Mouse (Mus musculus): Measurements from ENCODE around the gene Ptbp3. TPM values are rescaled to one million over a fixed set of nuclear protein-coding genes. Genes with fewer than 3 reads are reported as not detected.

The Ptbp3 gene
- polyA plus RNA-seq, 1 experiment from 2014 or later, result 14.1 TPM

GRCm38 (mm10) chr4:59548011-59548559 is 1.1 kb downstream of the Ptbp3 start:
- Histone ChIP-seq H3K27me3 (ENCODE audit: control insufficient read depth, insufficient read depth, low read depth, low read length) (no peaks in the 10 kb centered on the region), H3K27ac (ENCODE audit: low read length) (peak overlapping the region; percentile 90; the same call in 1 of the 2 replicates), H3K9me3 (replicated peaks; ENCODE audit: control insufficient read depth, low read length, poor library complexity, severe bottlenecking) (no peaks in the 10 kb centered on the region), H3K9ac (ENCODE audit: low read depth, low read length) (peak overlapping the region; percentile 89), H3K4me3 (ENCODE audit: low read depth, low read length) (peak overlapping the region; percentile 96), H3K4me1 (ENCODE audit: control insufficient read depth, insufficient read depth, low read length) (peaks cover 15% of the 10 kb centered on the region), H3K36me3 (ENCODE audit: control insufficient read depth, insufficient read depth, low read length) (no peaks in the 10 kb centered on the region), H3K4me2 (ENCODE audit: low read length) (peak overlapping the region; percentile 87)
- no peak for ATAC-seq
- WGBS, result 7% methylated on average over 18 of the region's 18 CpGs

GRCm38 (mm10) chr4:59547136-59547889 is 1.9 kb downstream of the Ptbp3 start:
- peaks cover 15% of the 10 kb centered on the region for H3K4me1 ChIP-seq (ENCODE audit: control insufficient read depth, insufficient read depth, low read length)
- H3K27ac ChIP-seq (ENCODE audit: low read length), result no peak overlapping the region
- WGBS, result 36% methylated on average over 11 of the region's 11 CpGs
- no peak overlapping the region for H3K9ac ChIP-seq (ENCODE audit: low read depth, low read length)
- H3K4me2 ChIP-seq (ENCODE audit: low read length), result peak overlapping the region; percentile 87
- peak overlapping the region; percentile 96 for H3K4me3 ChIP-seq (ENCODE audit: low read depth, low read length)
- H3K36me3 ChIP-seq (ENCODE audit: control insufficient read depth, insufficient read depth, low read length), result no peaks in the 10 kb centered on the region
- ATAC-seq, result no peak
- no peaks in the 10 kb centered on the region for H3K9me3 ChIP-seq (replicated peaks; ENCODE audit: control insufficient read depth, low read length, poor library complexity, severe bottlenecking)
- no peaks in the 10 kb centered on the region for H3K27me3 ChIP-seq (ENCODE audit: control insufficient read depth, insufficient read depth, low read depth, low read length)

GRCm38 (mm10) chr4:59546285-59547071 is 2.7 kb downstream of the Ptbp3 start:
- Histone ChIP-seq H3K27me3 (ENCODE audit: control insufficient read depth, insufficient read depth, low read depth, low read length) (no peaks in the 10 kb centered on the region), H3K9me3 (replicated peaks; ENCODE audit: control insufficient read depth, low read length, poor library complexity, severe bottlenecking) (no peaks in the 10 kb centered on the region), H3K27ac (ENCODE audit: low read length) (no peak overlapping the region), H3K4me3 (ENCODE audit: low read depth, low read length) (no peak overlapping the region), H3K4me1 (ENCODE audit: control insufficient read depth, insufficient read depth, low read length) (peaks cover 15% of the 10 kb centered on the region), H3K36me3 (ENCODE audit: control insufficient read depth, insufficient read depth, low read length) (no peaks in the 10 kb centered on the region), H3K4me2 (ENCODE audit: low read length) (no peak overlapping the region; the same call in 1 of the 2 replicates), H3K9ac (ENCODE audit: low read depth, low read length) (no peak overlapping the region)
- no peak for ATAC-seq
- 73% methylated on average over 7 of the region's 7 CpGs for WGBS

- peaks cover 15% of the 10 kb centered on the region for H3K4me1 ChIP-seq (ENCODE audit: control insufficient read depth, insufficient read depth, low read length)
- ATAC-seq, result no peak
- H3K27ac ChIP-seq (ENCODE audit: low read length), result no peak overlapping the region
- no peaks in the 10 kb centered on the region for H3K27me3 ChIP-seq (ENCODE audit: control insufficient read depth, insufficient read depth, low read depth, low read length)
- no peak overlapping the region for H3K4me2 ChIP-seq (ENCODE audit: low read length)
- no peak overlapping the region for H3K9ac ChIP-seq (ENCODE audit: low read depth, low read length)
- H3K9me3 ChIP-seq (replicated peaks; ENCODE audit: control insufficient read depth, low read length, poor library complexity, severe bottlenecking), result no peaks in the 10 kb centered on the region
- no peak overlapping the region for H3K4me3 ChIP-seq (ENCODE audit: low read depth, low read length)
- H3K36me3 ChIP-seq (ENCODE audit: control insufficient read depth, insufficient read depth, low read length), result no peaks in the 10 kb centered on the region
- WGBS, result 72% methylated on average over 2 of the region's 2 CpGs
These were observed 4.5 kb downstream of the Ptbp3 start for GRCm38 (mm10) chr4:59544654-59545053.

GRCm38 (mm10) chr4:59543006-59543405 is 6.2 kb downstream of the Ptbp3 start:
- Histone ChIP-seq H3K4me2 (ENCODE audit: low read length) (no peak overlapping the region), H3K9me3 (replicated peaks; ENCODE audit: control insufficient read depth, low read length, poor library complexity, severe bottlenecking) (no peaks in the 10 kb centered on the region), H3K27ac (ENCODE audit: low read length) (no peak overlapping the region), H3K4me1 (ENCODE audit: control insufficient read depth, insufficient read depth, low read length) (peaks cover 12% of the 10 kb centered on the region), H3K27me3 (ENCODE audit: control insufficient read depth, insufficient read depth, low read depth, low read length) (no peaks in the 10 kb centered on the region), H3K4me3 (ENCODE audit: low read depth, low read length) (no peak overlapping the region), H3K9ac (ENCODE audit: low read depth, low read length) (no peak overlapping the region), H3K36me3 (ENCODE audit: control insufficient read depth, insufficient read depth, low read length) (no peaks in the 10 kb centered on the region)
- no peak for ATAC-seq

GRCm38 (mm10) chr4:59536281-59536680 is 12.9 kb downstream of the Ptbp3 start:
- no peaks in the 10 kb centered on the region for H3K36me3 ChIP-seq (ENCODE audit: control insufficient read depth, insufficient read depth, low read length)
- no peak for ATAC-seq
- 95% methylated on average over 1 of the region's 1 CpGs for WGBS

GRCm38 (mm10) chr4:59535624-59536023 is 13.5 kb downstream of the Ptbp3 start:
- no peaks in the 10 kb centered on the region for H3K4me1 ChIP-seq (ENCODE audit: control insufficient read depth, insufficient read depth, low read length)
- no peak overlapping the region for H3K4me3 ChIP-seq (ENCODE audit: low read depth, low read length)
- H3K9ac ChIP-seq (ENCODE audit: low read depth, low read length), result no peak overlapping the region
- H3K4me2 ChIP-seq (ENCODE audit: low read length), result no peak overlapping the region
- no peak overlapping the region for H3K27ac ChIP-seq (ENCODE audit: low read length)
- no peak for ATAC-seq
- H3K27me3 ChIP-seq (ENCODE audit: control insufficient read depth, insufficient read depth, low read depth, low read length), result no peaks in the 10 kb centered on the region
- H3K36me3 ChIP-seq (ENCODE audit: control insufficient read depth, insufficient read depth, low read length), result no peaks in the 10 kb centered on the region
- H3K9me3 ChIP-seq (replicated peaks; ENCODE audit: control insufficient read depth, low read length, poor library complexity, severe bottlenecking), result no peaks in the 10 kb centered on the region

More at GRCm38 (mm10) chr4:59536281-59536680, 12.9 kb downstream of the Ptbp3 start:
- Histone ChIP-seq H3K4me3 (ENCODE audit: low read depth, low read length) (no peak overlapping the region), H3K9ac (ENCODE audit: low read depth, low read length) (no peak overlapping the region), H3K4me2 (ENCODE audit: low read length) (no peak overlapping the region), H3K27ac (ENCODE audit: low read length) (no peak overlapping the region), H3K9me3 (replicated peaks; ENCODE audit: control insufficient read depth, low read length, poor library complexity, severe bottlenecking) (no peaks in the 10 kb centered on the region), H3K4me1 (ENCODE audit: control insufficient read depth, insufficient read depth, low read length) (no peaks in the 10 kb centered on the region), H3K27me3 (ENCODE audit: control insufficient read depth, insufficient read depth, low read depth, low read length) (no peaks in the 10 kb centered on the region)

GRCm38 (mm10) chr4:59533268-59533667 is 15.9 kb downstream of the Ptbp3 start:
- no peak overlapping the region for H3K9ac ChIP-seq (ENCODE audit: low read depth, low read length)
- no peak overlapping the region for H3K27ac ChIP-seq (ENCODE audit: low read length)
- no peaks in the 10 kb centered on the region for H3K9me3 ChIP-seq (replicated peaks; ENCODE audit: control insufficient read depth, low read length, poor library complexity, severe bottlenecking)
- H3K4me3 ChIP-seq (ENCODE audit: low read depth, low read length), result no peak overlapping the region
- H3K27me3 ChIP-seq (ENCODE audit: control insufficient read depth, insufficient read depth, low read depth, low read length), result no peaks in the 10 kb centered on the region
- WGBS, result 88% methylated on average over 2 of the region's 2 CpGs
- ATAC-seq, result no peak
- no peaks in the 10 kb centered on the region for H3K4me1 ChIP-seq (ENCODE audit: control insufficient read depth, insufficient read depth, low read length)
- no peak overlapping the region for H3K4me2 ChIP-seq (ENCODE audit: low read length)
- H3K36me3 ChIP-seq (ENCODE audit: control insufficient read depth, insufficient read depth, low read length), result no peaks in the 10 kb centered on the region

- Histone ChIP-seq H3K36me3 (ENCODE audit: control insufficient read depth, insufficient read depth, low read length) (no peaks in the 10 kb centered on the region), H3K4me3 (ENCODE audit: low read depth, low read length) (no peak overlapping the region), H3K27me3 (ENCODE audit: control insufficient read depth, insufficient read depth, low read depth, low read length) (no peaks in the 10 kb centered on the region), H3K9me3 (replicated peaks; ENCODE audit: control insufficient read depth, low read length, poor library complexity, severe bottlenecking) (no peaks in the 10 kb centered on the region), H3K27ac (ENCODE audit: low read length) (no peak overlapping the region), H3K4me1 (ENCODE audit: control insufficient read depth, insufficient read depth, low read length) (no peaks in the 10 kb centered on the region), H3K4me2 (ENCODE audit: low read length) (no peak overlapping the region), H3K9ac (ENCODE audit: low read depth, low read length) (no peak overlapping the region)
- ATAC-seq, result no peak
- WGBS, result 76% methylated on average over 1 of the region's 1 CpGs
These were observed 18.0 kb downstream of the Ptbp3 start for GRCm38 (mm10) chr4:59531172-59531571.

Measured in midbrain, embryonic 16.5 days (tissue).